Mouse (Mus musculus) layer of hippocampus, postnatal 10 days (tissue): ENCODE results near the gene Slc45a3. TPM values are rescaled to one million over a fixed set of nuclear protein-coding genes. Genes with fewer than 3 reads are reported as not detected.
A peak's percentile ranks its signal among the peaks of the same experiment; 100 is the strongest.

Experiments
- DNase-seq, 2 experiments: peaks; one replicate each; pipeline ENCODE4 v3.0.0; 2021; ENCODE audit warnings: low spot score in 2 of 2
- total RNA-seq, 2 experiments: library from RNA; stranded (reverse); gene quantifications; 2 replicates each; pipeline ENCODE4 v1.2.3; 2021

Gene Slc45a3
- total RNA-seq, 2 experiments from 2014 or later = 0.13 to 0.48 TPM

- DNase-seq = no peak
Observed at GRCm38 (mm10) chr1:131964100-131964499, 1.3 kb downstream of the Slc45a3 start.

DNA sequence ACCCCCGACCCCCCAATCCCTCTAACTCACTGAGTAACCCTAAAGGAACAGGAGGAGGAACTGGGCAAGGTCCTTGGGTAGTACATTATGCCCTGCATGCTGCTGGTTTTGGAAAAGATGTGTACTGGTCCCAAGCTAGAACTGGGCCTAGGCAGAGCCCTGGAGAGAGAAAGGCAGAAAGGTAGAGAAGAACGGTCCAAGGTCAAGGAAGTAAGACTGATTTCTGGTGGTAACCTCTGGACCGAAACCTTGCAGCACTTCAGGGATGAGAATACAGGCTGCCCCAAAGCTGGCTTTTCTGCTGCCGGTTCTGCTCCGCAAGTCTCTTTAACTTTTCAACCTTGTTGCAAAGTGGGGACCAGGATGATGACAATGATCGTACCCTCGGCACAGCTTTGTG lies 1.8 kb downstream of the Slc45a3 start:
- DNase-seq = no peak

GRCm38 (mm10) chr1:131965818-131966217 lies 3.1 kb downstream of the Slc45a3 start:
- DNase-seq = no peak

- no peak for DNase-seq
Observed at GRCm38 (mm10) chr1:131967336-131967735, 4.6 kb downstream of the Slc45a3 start.

DNA sequence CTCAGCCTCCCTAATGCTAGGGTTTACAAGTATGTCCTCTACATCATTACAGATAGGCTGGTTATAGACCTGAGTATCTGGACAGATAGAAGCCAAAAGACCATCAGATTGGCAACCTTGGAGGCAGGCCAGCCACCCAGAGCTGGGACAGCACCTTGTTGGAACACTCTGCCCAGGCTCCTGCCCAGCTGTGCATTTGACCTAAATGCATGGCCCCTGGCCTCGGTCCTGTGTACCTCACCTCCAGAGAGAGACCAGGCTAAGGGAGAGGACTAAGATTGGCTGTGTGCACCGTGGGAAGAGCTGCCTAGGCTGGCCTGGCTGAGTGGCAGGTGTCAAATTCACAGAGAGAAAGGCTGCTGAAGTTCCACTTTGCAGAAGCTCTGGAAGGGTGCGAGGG lies 5.8 kb downstream of the Slc45a3 start:
- DNase-seq = no peak

GRCm38 (mm10) chr1:131968983-131969382 lies 6.2 kb downstream of the Slc45a3 start:
- no peak for DNase-seq

- DNase-seq = no peak
Observed at GRCm38 (mm10) chr1:131969825-131970224, 7.1 kb downstream of the Slc45a3 start.

DNA sequence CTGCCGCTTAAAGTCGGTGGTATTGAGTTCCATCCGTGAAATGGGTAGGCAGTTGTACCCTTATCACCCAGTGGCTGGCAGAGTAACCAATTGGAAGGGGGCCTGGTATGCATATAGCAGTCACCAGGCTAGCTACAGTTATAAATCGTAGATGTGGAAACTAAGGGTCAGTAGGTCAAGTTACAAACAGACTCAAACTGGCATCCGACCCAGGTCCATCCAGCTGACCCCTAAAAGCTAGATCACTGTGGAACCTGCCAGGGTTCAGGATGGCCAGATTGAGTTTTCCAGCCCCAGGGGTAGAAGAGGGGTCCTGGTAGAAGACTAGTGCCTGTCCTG lies 7.5 kb downstream of the Slc45a3 start:
- DNase-seq = no peak

- no peak for DNase-seq
Observed at GRCm38 (mm10) chr1:131970661-131971520, 8.1 kb downstream of the Slc45a3 start.

GRCm38 (mm10) chr1:131971771-131972497 lies 9.2 kb downstream of the Slc45a3 start:
- DNase-seq = no peak

GRCm38 (mm10) chr1:131972498-131973334 lies 9.9 kb downstream of the Slc45a3 start:
- DNase-seq = no peak

GRCm38 (mm10) chr1:131973991-131974390 lies 11.2 kb downstream of the Slc45a3 start:
- no peak for DNase-seq

GRCm38 (mm10) chr1:131976886-131977285 lies 14.1 kb downstream of the Slc45a3 start:
- DNase-seq = no peak

- DNase-seq = no peak
Observed at GRCm38 (mm10) chr1:131980471-131980870, 17.7 kb downstream of the Slc45a3 start.

DNA sequence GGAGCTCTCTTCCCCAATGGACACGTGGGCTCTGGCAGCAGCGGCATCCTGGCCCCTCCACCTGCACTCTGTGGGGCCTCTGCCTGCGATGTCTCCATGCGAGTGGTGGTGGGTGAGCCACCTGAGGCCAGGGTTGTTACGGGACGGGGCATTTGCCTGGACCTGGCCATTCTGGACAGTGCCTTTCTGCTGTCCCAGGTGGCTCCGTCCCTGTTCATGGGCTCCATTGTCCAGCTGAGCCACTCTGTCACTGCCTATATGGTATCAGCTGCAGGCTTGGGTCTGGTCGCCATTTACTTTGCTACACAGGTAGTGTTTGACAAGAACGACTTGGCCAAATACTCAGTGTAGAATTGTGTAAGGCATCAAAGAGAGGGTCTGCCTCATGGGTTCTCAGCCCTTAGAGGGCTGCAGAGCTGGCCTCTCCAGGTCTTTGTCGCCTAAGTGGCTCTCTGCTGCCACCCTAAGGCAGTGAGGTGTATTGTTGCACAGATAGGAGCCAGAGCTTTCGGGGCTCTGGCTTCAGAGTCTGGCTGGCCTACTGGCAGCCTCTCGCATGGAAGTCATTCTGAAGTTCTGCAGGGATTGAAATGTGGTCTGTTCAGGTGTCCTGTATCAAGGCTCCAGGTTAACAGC lies 18.7 kb downstream of the Slc45a3 start:
- peak; percentile 76 to 82 for DNase-seq

- DNase-seq = peak; percentile 80 to 87
Observed at GRCm38 (mm10) chr1:131982907-131983306, 20.1 kb downstream of the Slc45a3 start.

DNA sequence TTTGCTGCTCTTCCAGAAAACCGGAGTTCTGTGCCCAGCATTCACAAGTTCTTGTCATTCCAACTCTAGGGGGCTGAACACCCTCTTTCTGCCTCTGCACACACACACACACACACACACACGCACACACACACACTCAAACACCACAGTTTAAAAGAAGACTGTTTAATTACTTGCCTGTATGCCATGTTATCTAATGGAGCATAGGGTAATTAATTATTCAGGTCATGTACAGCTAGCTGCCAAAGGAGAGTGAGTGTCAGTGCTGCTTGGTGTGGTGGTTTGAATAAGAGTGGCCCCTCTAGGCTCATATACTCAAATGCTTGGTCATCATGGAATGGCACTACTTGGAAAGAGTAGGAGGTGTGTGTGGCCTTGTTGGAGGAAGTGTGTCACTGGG lies 21.0 kb downstream of the Slc45a3 start:
- DNase-seq = no peak

DNA sequence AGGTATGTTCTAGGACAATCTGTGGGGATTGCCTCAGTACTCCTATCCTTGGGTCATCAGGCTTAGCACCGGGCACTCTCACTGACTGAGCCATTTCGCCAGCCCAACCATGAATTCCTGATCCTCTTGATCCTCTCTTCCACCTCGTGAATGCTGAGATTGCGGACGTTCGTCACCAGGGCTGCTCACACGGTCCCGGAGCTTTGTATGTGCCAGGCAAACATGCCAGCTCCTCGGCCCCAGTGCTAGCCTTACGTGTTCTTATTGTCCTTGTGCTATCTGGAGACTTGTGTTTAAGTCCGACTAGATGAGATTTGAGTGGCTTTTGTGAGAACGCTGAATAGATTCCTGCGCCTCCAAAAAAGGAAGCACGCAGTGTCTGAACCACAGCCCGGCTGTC lies 24.7 kb downstream of the Slc45a3 start:
- no peak for DNase-seq

- no peak for DNase-seq
Observed at GRCm38 (mm10) chr1:131989476-131989875, 26.7 kb downstream of the Slc45a3 start.

DNA sequence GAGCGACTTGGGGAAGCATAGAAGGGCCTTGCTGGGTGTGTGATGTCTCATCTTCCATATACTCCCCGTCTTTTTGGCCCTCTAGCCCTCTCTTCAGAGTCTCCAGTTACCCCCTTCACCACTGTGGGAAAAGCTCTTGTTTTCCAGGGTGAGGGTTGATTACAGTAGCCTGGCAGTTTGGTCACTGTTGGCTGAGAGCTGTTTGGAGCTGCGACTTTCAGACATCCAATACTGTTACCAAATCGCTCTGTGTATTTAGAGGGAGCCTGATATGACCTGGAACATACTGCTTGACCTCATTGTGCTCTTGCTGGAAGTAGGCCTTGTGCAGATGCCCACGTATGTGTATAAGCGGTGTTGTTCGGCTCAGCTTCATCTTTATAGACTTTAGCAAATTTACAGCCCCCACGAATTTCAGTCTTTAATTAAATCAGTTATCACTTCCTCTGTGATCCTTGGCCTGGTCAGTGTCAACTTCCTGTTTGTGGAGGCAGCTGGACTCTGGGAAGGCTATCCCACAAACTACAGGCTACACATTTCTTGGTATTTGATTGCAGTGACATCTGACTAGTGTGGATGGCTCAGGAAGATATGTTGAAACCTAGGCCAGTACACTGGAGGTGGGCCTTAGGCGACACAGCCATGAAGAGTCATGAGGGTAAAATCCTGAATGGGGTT lies 27.5 kb downstream of the Slc45a3 start:
- no peak for DNase-seq

DNA sequence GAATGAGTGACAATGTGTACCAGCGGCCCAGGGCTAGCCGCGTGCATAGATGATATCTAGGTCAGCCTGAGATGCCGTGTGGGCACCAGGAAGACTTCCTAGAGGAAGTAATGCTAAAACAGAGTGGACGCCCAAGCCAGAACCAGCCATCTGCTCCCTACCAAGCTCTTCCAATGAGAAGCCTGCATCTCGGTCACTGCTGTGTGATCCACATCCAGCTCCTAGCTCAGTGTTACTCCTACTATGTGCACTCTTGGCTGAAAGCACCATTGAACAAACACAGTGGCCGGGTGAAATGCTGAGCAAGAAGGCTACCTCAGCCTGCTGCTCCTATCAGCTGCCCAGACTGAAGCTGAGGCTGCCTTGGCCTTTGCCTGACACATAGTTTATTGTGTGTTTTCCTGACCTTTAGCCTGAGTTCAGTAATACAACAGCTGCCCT lies 29.8 kb downstream of the Slc45a3 start:
- DNase-seq = no peak
